Mouse (Mus musculus): ENCODE data around the gene 4931406C07Rik. TPM values are rescaled to one million over a fixed set of nuclear protein-coding genes. Genes with fewer than 3 reads are reported as not detected.
"Not testable (repeated sequence)": the region's sequence is repeated elsewhere in the genome, so short reads cannot be mapped to it uniquely, and the experiment has no call there.

The 4931406C07Rik gene
- total and polyA plus RNA-seq, 3 experiments, result 12.8 to 56.2 (median 31.8) TPM

- TF ChIP-seq KAT2A (conservative IDR thresholded peaks at IDR 0.05; ENCODE audit: low read depth, low read length), result no peak
These were observed 31.5 kb upstream of the 4931406C07Rik start (continued) for GRCm38 (mm10) chr9:15337776-15338175.

GRCm38 (mm10) chr9:15318170-15318742 is 12.0 kb upstream of the 4931406C07Rik start:
- H3K4me3 ChIP-seq (ENCODE audit: control insufficient read depth in 1 of 2, insufficient read depth in 1 of 2, low read depth in 2 of 2, low read length in 2 of 2), result no peak overlapping the region
- peak; percentile 76 for DNase-seq (ENCODE audit: low read depth, low spot score)
- H3K9me3 ChIP-seq (replicated peaks; ENCODE audit: insufficient read depth, low read length), result no peaks in the 10 kb centered on the region
- no peaks in the 10 kb centered on the region for H3K27me3 ChIP-seq (ENCODE audit: control insufficient read depth in 1 of 2, insufficient read depth in 2 of 2, low read length in 2 of 2)
- H3K4me1 ChIP-seq (ENCODE audit: control insufficient read depth in 1 of 2, insufficient read depth in 2 of 2, low read length in 2 of 2), result no peaks in the 10 kb centered on the region; a peak in 1 of 4 replicates
- H3K27ac ChIP-seq (ENCODE audit: control insufficient read depth, low read depth, low read length), result no peak overlapping the region
- TF ChIP-seq POLR2AphosphoS5 (IDR thresholded peaks at IDR 0.05; ENCODE audit: borderline replicate concordance, low read depth, low read length) (peak; percentile 61; the same call in 1 of the 2 replicates), ETS1 (IDR thresholded peaks at IDR 0.05; ENCODE audit: low read depth, low read length) (no peak)
- no peaks in the 10 kb centered on the region for H3K79me2 ChIP-seq (ENCODE audit: control insufficient read depth, insufficient read depth, low read length, poor library complexity)
- peaks cover 32 to 56% of the 10 kb centered on the region in 2 experiments for H3K36me3 ChIP-seq (ENCODE audit: control insufficient read depth in 1 of 2, insufficient read depth in 2 of 2, low read length in 2 of 2)
- H3K9ac ChIP-seq (ENCODE audit: control insufficient read depth, low read depth, low read length, poor library complexity, severe bottlenecking), result no peak overlapping the region

- Histone ChIP-seq H3K79me2 (ENCODE audit: control insufficient read depth, insufficient read depth, low read length, poor library complexity) (peaks cover 2% of the 10 kb centered on the region; the same call in 1 of the 2 replicates), H3K27ac (ENCODE audit: control insufficient read depth, low read depth, low read length) (no peak overlapping the region), H3K9me3 (replicated peaks; ENCODE audit: insufficient read depth, low read length) (no peaks in the 10 kb centered on the region), H3K36me3 (ENCODE audit: control insufficient read depth in 1 of 2, insufficient read depth in 2 of 2, low read length in 2 of 2) (peaks cover 38 to 56% of the 10 kb centered on the region in 2 experiments), H3K27me3 (ENCODE audit: control insufficient read depth in 1 of 2, insufficient read depth in 2 of 2, low read length in 2 of 2) (no peaks in the 10 kb centered on the region), H3K9ac (ENCODE audit: control insufficient read depth, low read depth, low read length, poor library complexity, severe bottlenecking) (no peak overlapping the region), H3K4me1 (ENCODE audit: control insufficient read depth in 1 of 2, insufficient read depth in 2 of 2, low read length in 2 of 2) (no peaks in the 10 kb centered on the region; a peak in 1 of 4 replicates), H3K4me3 (ENCODE audit: control insufficient read depth in 1 of 2, insufficient read depth in 1 of 2, low read depth in 2 of 2, low read length in 2 of 2) (no peak overlapping the region)
- TF ChIP-seq CHD2 (IDR thresholded peaks at IDR 0.05; ENCODE audit: low read length) (no peak), POLR2AphosphoS5 (IDR thresholded peaks at IDR 0.05; ENCODE audit: borderline replicate concordance, low read depth, low read length) (peak; percentile 95; the same call in 1 of the 2 replicates)
- peak; percentile 77 for DNase-seq (ENCODE audit: low read depth, low spot score)
These were observed 11.2 kb upstream of the 4931406C07Rik start for GRCm38 (mm10) chr9:15317223-15318169.

- H3K36me3 ChIP-seq (ENCODE audit: control insufficient read depth in 1 of 2, insufficient read depth in 2 of 2, low read length in 2 of 2), result peaks cover 47 to 57% of the 10 kb centered on the region in 2 experiments
- H3K9ac ChIP-seq (ENCODE audit: control insufficient read depth, low read depth, low read length, poor library complexity, severe bottlenecking); H3K27me3 ChIP-seq (ENCODE audit: control insufficient read depth in 1 of 2, insufficient read depth in 2 of 2, low read length in 2 of 2); H3K9me3 ChIP-seq (replicated peaks; ENCODE audit: insufficient read depth, low read length); H3K27ac ChIP-seq (ENCODE audit: control insufficient read depth, low read depth, low read length); H3K4me3 ChIP-seq (ENCODE audit: control insufficient read depth in 1 of 2, insufficient read depth in 1 of 2, low read depth in 2 of 2, low read length in 2 of 2); H3K4me1 ChIP-seq (ENCODE audit: control insufficient read depth in 1 of 2, insufficient read depth in 2 of 2, low read length in 2 of 2); H3K79me2 ChIP-seq (ENCODE audit: control insufficient read depth, insufficient read depth, low read length, poor library complexity): not testable (repeated sequence)
- TF ChIP-seq TAL1 (IDR thresholded peaks at IDR 0.05; ENCODE audit: low read length), result peak; percentile 53
- DNase-seq (ENCODE audit: low read depth, low spot score), result peak; percentile 66
These were observed 10.0 kb upstream of the 4931406C07Rik start for GRCm38 (mm10) chr9:15316296-15316695.

Measured in MEL (cell line).